Mouse (Mus musculus) embryonic facial prominence, embryonic 10.5 days (tissue): ENCODE results near the gene Arl8a. TPM values are rescaled to one million over a fixed set of nuclear protein-coding genes. Genes with fewer than 3 reads are reported as not detected.
"Not testable (repeated sequence)": the region's sequence is repeated elsewhere in the genome, so short reads cannot be mapped to it uniquely, and the experiment has no call there.

ENCODE experiments used
- DNase-seq: peaks from one replicate; pipeline ENCODE4 v3.0.0-alpha.2; 2017; ENCODE audit warnings: low spot score
- H3K27ac ChIP-seq: fragments of 300-500 bp; sonication (generic); replicated peaks from 2 replicates; pipeline ENCODE4 v1.5.1; 2016; ENCODE audit warnings: mild to moderate bottlenecking
- H3K27me3 ChIP-seq: fragments of 300-500 bp; sonication (generic); replicated peaks from 2 replicates; pipeline ENCODE4 v1.6.1; 2016; ENCODE audit warnings: low read depth, mild to moderate bottlenecking; ENCODE audit not compliant: poor library complexity, severe bottlenecking
- H3K36me3 ChIP-seq: fragments of 300-500 bp; sonication (generic); replicated peaks from 2 replicates; pipeline ENCODE4 v1.6.1; 2016; ENCODE audit warnings: mild to moderate bottlenecking, moderate library complexity
- H3K4me1 ChIP-seq: fragments of 300-500 bp; sonication (generic); 2 replicates; pipeline ENCODE4 v1.6.1; 2016
- H3K4me3 ChIP-seq: fragments of 300-500 bp; sonication (generic); 2 replicates; pipeline ENCODE4 v1.5.1; 2016; ENCODE audit warnings: mild to moderate bottlenecking, moderate library complexity
- H3K9me3 ChIP-seq: fragments of 300-500 bp; sonication (generic); 2 replicates; pipeline ENCODE4 v1.6.1; 2016; ENCODE audit warnings: mild to moderate bottlenecking
- WGBS: fragments of 180-500 bp; shearing (Covaris S2); methylation state at CpG from one replicate; pipeline ENCODE4 v1.1.7; 2016; 5-methylcytosine and 5-hydroxymethylcytosine counted together
- polyA plus RNA-seq: library from polyadenylated mRNA; unstranded; fragments of >200 nt; fragmentation: Nextera tagmentation; extraction: Ambion mirVana; gene quantifications from 2 replicates; pipeline ENCODE4 v1.2.1, GENCODE M21; 2016

Gene Arl8a
- polyA plus RNA-seq, 1 experiment from 2014 or later = 50.3 TPM

- no peak overlapping the region for H3K4me3 ChIP-seq
- WGBS = 87% methylated on average over 10 of the region's 10 CpGs
- no peak for DNase-seq
- peaks cover 7% of the 10 kb centered on the region; the same call in 1 of the 2 replicates for H3K27me3 ChIP-seq
- peaks cover 14% of the 10 kb centered on the region for H3K4me1 ChIP-seq
- H3K27ac ChIP-seq = no peak overlapping the region
- no peaks in the 10 kb centered on the region for H3K36me3 ChIP-seq
- H3K9me3 ChIP-seq = no peaks in the 10 kb centered on the region
Observed at GRCm38 (mm10) chr1:135180830-135181229, 34.2 kb downstream of the Arl8a start.

- 78% methylated on average over 4 of the region's 4 CpGs for WGBS
- no peak overlapping the region for H3K4me3 ChIP-seq
- peaks cover 9% of the 10 kb centered on the region; the same call in 1 of the 2 replicates for H3K27me3 ChIP-seq
- no peak for DNase-seq
- no peak overlapping the region for H3K27ac ChIP-seq
- H3K9me3 ChIP-seq = no peaks in the 10 kb centered on the region
- H3K36me3 ChIP-seq = no peaks in the 10 kb centered on the region
- peaks cover 15% of the 10 kb centered on the region for H3K4me1 ChIP-seq
Observed at GRCm38 (mm10) chr1:135181275-135181674, 34.7 kb downstream of the Arl8a start.

GRCm38 (mm10) chr1:135181880-135182623, 35.4 kb downstream of the Arl8a start:
- H3K27ac ChIP-seq = no peak overlapping the region; the same call in 1 of the 2 replicates
- peaks cover 20% of the 10 kb centered on the region for H3K4me1 ChIP-seq
- no peak overlapping the region for H3K4me3 ChIP-seq
- peaks cover 16% of the 10 kb centered on the region; the same call in 1 of the 2 replicates for H3K27me3 ChIP-seq
- DNase-seq = no peak
- 91% methylated on average over 8 of the region's 8 CpGs for WGBS
- no peaks in the 10 kb centered on the region for H3K9me3 ChIP-seq
- H3K36me3 ChIP-seq = no peaks in the 10 kb centered on the region

GRCm38 (mm10) chr1:135182975-135183374, 36.4 kb downstream of the Arl8a start:
- peaks cover 17% of the 10 kb centered on the region; the same call in 1 of the 2 replicates for H3K27me3 ChIP-seq
- no peak for DNase-seq
- peaks cover 20% of the 10 kb centered on the region for H3K4me1 ChIP-seq
- H3K9me3 ChIP-seq = no peaks in the 10 kb centered on the region
- H3K27ac ChIP-seq = peak overlapping the region; percentile 51
- WGBS = 68% methylated on average over 3 of the region's 3 CpGs
- H3K4me3 ChIP-seq = no peak overlapping the region
- H3K36me3 ChIP-seq = no peaks in the 10 kb centered on the region

- H3K27ac ChIP-seq = no peak overlapping the region
Observed at GRCm38 (mm10) chr1:135183448-135183847, 36.8 kb downstream of the Arl8a start.

GRCm38 (mm10) chr1:135183941-135184570, 37.4 kb downstream of the Arl8a start:
- Histone ChIP-seq H3K36me3 (no peaks in the 10 kb centered on the region), H3K27ac (no peak overlapping the region), H3K4me3 (no peak overlapping the region), H3K27me3 (peaks cover 17% of the 10 kb centered on the region; the same call in 1 of the 2 replicates), H3K9me3 (no peaks in the 10 kb centered on the region), H3K4me1 (peaks cover 20% of the 10 kb centered on the region)
- no peak for DNase-seq
- WGBS = 70% methylated on average over 11 of the region's 11 CpGs

More at GRCm38 (mm10) chr1:135183448-135183847, 36.8 kb downstream of the Arl8a start:
- no peak for DNase-seq
- WGBS = 75% methylated on average over 4 of the region's 4 CpGs
- Histone ChIP-seq H3K36me3 (no peaks in the 10 kb centered on the region), H3K27me3 (peaks cover 17% of the 10 kb centered on the region; the same call in 1 of the 2 replicates), H3K4me1 (peaks cover 20% of the 10 kb centered on the region), H3K4me3 (no peak overlapping the region), H3K9me3 (no peaks in the 10 kb centered on the region)

- 35% methylated on average over 5 of the region's 5 CpGs for WGBS
- H3K36me3 ChIP-seq = no peaks in the 10 kb centered on the region
- no peaks in the 10 kb centered on the region for H3K9me3 ChIP-seq
- no peak overlapping the region for H3K4me3 ChIP-seq
- no peak for DNase-seq
- peaks cover 20% of the 10 kb centered on the region for H3K4me1 ChIP-seq
- H3K27ac ChIP-seq = no peak overlapping the region
- peaks cover 17% of the 10 kb centered on the region; the same call in 1 of the 2 replicates for H3K27me3 ChIP-seq
Observed at GRCm38 (mm10) chr1:135185936-135186335, 39.3 kb downstream of the Arl8a start.

- peaks cover 20% of the 10 kb centered on the region for H3K4me1 ChIP-seq
- H3K36me3 ChIP-seq = no peaks in the 10 kb centered on the region
- DNase-seq = no peak
- no peak overlapping the region for H3K27ac ChIP-seq
- H3K4me3 ChIP-seq = no peak overlapping the region
- WGBS = 29% methylated on average over 8 of the region's 8 CpGs
- H3K9me3 ChIP-seq = no peaks in the 10 kb centered on the region
- H3K27me3 ChIP-seq = peaks cover 17% of the 10 kb centered on the region; the same call in 1 of the 2 replicates
Observed at GRCm38 (mm10) chr1:135186427-135186826, 39.8 kb downstream of the Arl8a start.

GRCm38 (mm10) chr1:135187016-135187415, 40.4 kb downstream of the Arl8a start:
- not testable (repeated sequence) for DNase-seq, H3K36me3 ChIP-seq, H3K27ac ChIP-seq, H3K9me3 ChIP-seq, H3K4me3 ChIP-seq
- Histone ChIP-seq H3K27me3 (peaks cover 17% of the 10 kb centered on the region; the same call in 1 of the 2 replicates), H3K4me1 (peaks cover 20% of the 10 kb centered on the region)
- 43% methylated on average over 2 of the region's 2 CpGs for WGBS

- Histone ChIP-seq H3K4me1 (peaks cover 16% of the 10 kb centered on the region), H3K9me3 (no peaks in the 10 kb centered on the region), H3K4me3 (no peak overlapping the region), H3K27ac (no peak overlapping the region), H3K27me3 (peaks cover 17% of the 10 kb centered on the region; the same call in 1 of the 2 replicates), H3K36me3 (no peaks in the 10 kb centered on the region)
- 30% methylated on average over 3 of the region's 3 CpGs for WGBS
- DNase-seq = no peak
Observed at GRCm38 (mm10) chr1:135188197-135188596, 41.6 kb downstream of the Arl8a start.

GRCm38 (mm10) chr1:135189186-135189585, 42.6 kb downstream of the Arl8a start:
- DNase-seq = no peak
- Histone ChIP-seq H3K9me3 (no peaks in the 10 kb centered on the region), H3K4me1 (peaks cover 9% of the 10 kb centered on the region), H3K36me3 (no peaks in the 10 kb centered on the region), H3K4me3 (no peak overlapping the region), H3K27me3 (peaks cover 17% of the 10 kb centered on the region; the same call in 1 of the 2 replicates), H3K27ac (no peak overlapping the region)
- WGBS = 93% methylated on average over 4 of the region's 4 CpGs

GRCm38 (mm10) chr1:135194335-135194734, 47.7 kb downstream of the Arl8a start:
- not testable (repeated sequence) for H3K27ac ChIP-seq, DNase-seq, H3K4me3 ChIP-seq, H3K36me3 ChIP-seq, H3K27me3 ChIP-seq, H3K9me3 ChIP-seq
- 86% methylated on average over 5 of the region's 5 CpGs for WGBS
- H3K4me1 ChIP-seq = peaks cover 17% of the 10 kb centered on the region
